Mouse (Mus musculus) MEL (cell line): Measurements from ENCODE around the gene Sult6b1. TPM values are rescaled to one million over a fixed set of nuclear protein-coding genes. Genes with fewer than 3 reads are reported as not detected.
A peak's percentile ranks its signal among the peaks of the same experiment; 100 is the strongest.

Source experiments
- DNase-seq: peaks from one replicate; pipeline ENCODE4 v3.0.0; 2011; ENCODE audit warnings: low read depth, low spot score
- H3K27ac ChIP-seq: 2 replicates; pipeline ENCODE4 v1.5.1; 2012; ENCODE audit warnings: low read depth, mild to moderate bottlenecking, control low read depth, low read length, moderate library complexity; ENCODE audit not compliant: control insufficient read depth
- H3K27me3 ChIP-seq, 2 experiments: fragments of 150-350 bp in 1 of 2; sonication (generic) in 1 of 2; 2 replicates each; pipeline ENCODE4 v1.6.1; 2012; ENCODE audit warnings: low read length in 2 of 2, mild to moderate bottlenecking in 2 of 2, improper control_type of control experiment in 1 of 2, moderate library complexity in 1 of 2; ENCODE audit not compliant: insufficient read depth in 2 of 2, control insufficient read depth in 1 of 2
- H3K36me3 ChIP-seq, 2 experiments: 2 replicates each; pipeline ENCODE4 v1.6.1; 2012 to 2014; ENCODE audit warnings: low read length in 2 of 2, improper control_type of control experiment in 1 of 2, inconsistent platforms in 1 of 2, mild to moderate bottlenecking in 1 of 2; ENCODE audit not compliant: insufficient read depth in 2 of 2, control insufficient read depth in 1 of 2
- H3K4me1 ChIP-seq, 2 experiments: fragments of 150-350 bp in 1 of 2; sonication (generic) in 1 of 2; 2 replicates each; pipeline ENCODE4 v1.6.1; 2012; ENCODE audit warnings: low read length in 2 of 2, improper control_type of control experiment in 1 of 2, mild to moderate bottlenecking in 1 of 2; ENCODE audit not compliant: insufficient read depth in 2 of 2, control insufficient read depth in 1 of 2
- H3K4me3 ChIP-seq, 2 experiments: fragments of 150-350 bp in 1 of 2; sonication (generic) in 1 of 2; 2 replicates each; pipeline ENCODE4 v1.5.1; 2012; ENCODE audit warnings: low read depth in 2 of 2, low read length in 2 of 2, mild to moderate bottlenecking in 2 of 2, moderate library complexity in 2 of 2, control low read depth in 1 of 2, improper control_type of control experiment in 1 of 2; ENCODE audit not compliant: control insufficient read depth in 1 of 2, insufficient read depth in 1 of 2
- H3K79me2 ChIP-seq: 2 replicates; pipeline ENCODE4 v1.6.1; 2012; ENCODE audit warnings: mild to moderate bottlenecking, low read length, moderate library complexity; ENCODE audit not compliant: control insufficient read depth, poor library complexity, insufficient read depth
- H3K9ac ChIP-seq: 2 replicates; pipeline ENCODE4 v1.6.1; 2012; ENCODE audit warnings: low read depth, mild to moderate bottlenecking, control low read depth, low read length, moderate library complexity; ENCODE audit not compliant: control insufficient read depth, poor library complexity, severe bottlenecking
- H3K9me3 ChIP-seq: fragments of 150-350 bp; sonication (generic); replicated peaks from 2 replicates; pipeline ENCODE4 v1.6.1; 2012; ENCODE audit warnings: mild to moderate bottlenecking, low read length, improper control_type of control experiment, moderate library complexity; ENCODE audit not compliant: insufficient read depth
- BHLHE40 ChIP-seq: IDR thresholded peaks from 2 replicates; pipeline ENCODE4 v1.6.1; 2012; ENCODE audit warnings: low read depth, mild to moderate bottlenecking, inconsistent platforms, low read length, improper control_type of control experiment, borderline replicate concordance
- CHD1 ChIP-seq: IDR thresholded peaks from 2 replicates; pipeline ENCODE4 v1.6.1; 2012; ENCODE audit warnings: low read depth, mild to moderate bottlenecking, inconsistent platforms, low read length, improper control_type of control experiment
- CHD2 ChIP-seq: IDR thresholded peaks from 2 replicates; pipeline ENCODE4 v1.6.1; 2011; ENCODE audit warnings: low read length, improper control_type of control experiment
- CTCF ChIP-seq, 3 experiments: IDR thresholded peaks in 2 of 3; conservative IDR thresholded peaks in 1 of 3; 2 replicates each; pipeline ENCODE4 v1.5.1; 2011 to 2012; ENCODE audit warnings: low read length in 3 of 3, low read depth in 2 of 3, mild to moderate bottlenecking in 2 of 3, improper control_type of control experiment in 1 of 3, inconsistent platforms in 1 of 3, mixed read lengths in 1 of 3, moderate library complexity in 1 of 3; ENCODE audit not compliant: control insufficient read depth in 1 of 3, insufficient read depth in 1 of 3, poor library complexity in 1 of 3, severe bottlenecking in 1 of 3
- E2F4 ChIP-seq: IDR thresholded peaks from 2 replicates; pipeline ENCODE4 v1.6.1; 2011; ENCODE audit warnings: low read depth, low read length, improper control_type of control experiment, borderline replicate concordance
- EP300 ChIP-seq, 2 experiments: IDR thresholded peaks; 2 replicates each; pipeline ENCODE4 v1.6.1; 2011; ENCODE audit warnings: improper control_type of control experiment in 2 of 2, low read length in 2 of 2, low read depth in 1 of 2, mild to moderate bottlenecking in 1 of 2
- ETS1 ChIP-seq: IDR thresholded peaks from 2 replicates; pipeline ENCODE4 v1.6.1; 2012; ENCODE audit warnings: low read depth, mild to moderate bottlenecking, inconsistent platforms, low read length, improper control_type of control experiment, moderate library complexity
- GABPA ChIP-seq: IDR thresholded peaks from 2 replicates; pipeline ENCODE4 v1.6.1; 2012; ENCODE audit warnings: low read depth, mild to moderate bottlenecking, inconsistent platforms, low read length, improper control_type of control experiment, moderate library complexity
- GATA1 ChIP-seq: IDR thresholded peaks from 2 replicates; pipeline ENCODE4 v1.6.1; 2011; ENCODE audit warnings: low read depth, low read length, improper control_type of control experiment
- HCFC1 ChIP-seq: IDR thresholded peaks from 2 replicates; pipeline ENCODE4 v1.6.1; 2012; ENCODE audit warnings: low read depth, mild to moderate bottlenecking, inconsistent platforms, low read length, improper control_type of control experiment, moderate library complexity
- KAT2A ChIP-seq: conservative IDR thresholded peaks from 2 replicates; pipeline ENCODE4 v1.6.1; 2012; ENCODE audit warnings: low read depth, low read length, improper control_type of control experiment, inconsistent platforms
- MAX ChIP-seq: IDR thresholded peaks from 2 replicates; pipeline ENCODE4 v1.6.1; 2011; ENCODE audit warnings: low read length, improper control_type of control experiment
- MAZ ChIP-seq: IDR thresholded peaks from 2 replicates; pipeline ENCODE4 v1.6.1; 2012; ENCODE audit warnings: low read depth, mild to moderate bottlenecking, inconsistent platforms, low read length, improper control_type of control experiment
- MXI1 ChIP-seq: IDR thresholded peaks from 2 replicates; pipeline ENCODE4 v1.6.1; 2011; ENCODE audit warnings: mild to moderate bottlenecking, low read depth, low read length, improper control_type of control experiment
- MYC ChIP-seq: IDR thresholded peaks from 2 replicates; pipeline ENCODE4 v1.6.1; 2011; ENCODE audit warnings: low read depth, mild to moderate bottlenecking, low read length, improper control_type of control experiment, moderate library complexity
- NELFE ChIP-seq: IDR thresholded peaks from 2 replicates; pipeline ENCODE4 v1.6.1; 2011; ENCODE audit warnings: low read depth, low read length, improper control_type of control experiment
- NRF1 ChIP-seq: IDR thresholded peaks from 2 replicates; pipeline ENCODE4 v1.6.1; 2014; ENCODE audit warnings: low read depth, mild to moderate bottlenecking, inconsistent platforms, low read length, improper control_type of control experiment, moderate library complexity; ENCODE audit not compliant: poor library complexity, insufficient read depth, severe bottlenecking
- POLR2A ChIP-seq, 2 experiments: IDR thresholded peaks; 2 replicates each; pipeline ENCODE4 v1.6.1; 2011 to 2012; ENCODE audit warnings: low read length in 2 of 2, mild to moderate bottlenecking in 2 of 2, control low read depth in 1 of 2, improper control_type of control experiment in 1 of 2, low read depth in 1 of 2, moderate library complexity in 1 of 2; ENCODE audit not compliant: control insufficient read depth in 1 of 2, insufficient read depth in 1 of 2, poor library complexity in 1 of 2
- POLR2AphosphoS2 ChIP-seq: IDR thresholded peaks from 2 replicates; pipeline ENCODE4 v1.6.1; 2011; ENCODE audit warnings: low read length, improper control_type of control experiment
- RAD21 ChIP-seq: IDR thresholded peaks from 2 replicates; pipeline ENCODE4 v1.6.1; 2011; ENCODE audit warnings: mild to moderate bottlenecking, low read depth, low read length, improper control_type of control experiment
- TBP ChIP-seq: IDR thresholded peaks from 2 replicates; pipeline ENCODE4 v1.8.0; 2011; ENCODE audit warnings: low read depth, low read length, improper control_type of control experiment
- TCF12 ChIP-seq: IDR thresholded peaks from 2 replicates; pipeline ENCODE4 v1.6.1; 2014; ENCODE audit warnings: low read depth, mild to moderate bottlenecking, inconsistent platforms, low read length, improper control_type of control experiment, moderate library complexity
- UBTF ChIP-seq: IDR thresholded peaks from 2 replicates; pipeline ENCODE4 v1.6.1; 2012; ENCODE audit warnings: low read depth, mild to moderate bottlenecking, inconsistent platforms, low read length, improper control_type of control experiment, moderate library complexity, borderline replicate concordance; ENCODE audit not compliant: insufficient read depth
- USF1 ChIP-seq: IDR thresholded peaks from 2 replicates; pipeline ENCODE4 v1.6.1; 2014; ENCODE audit warnings: low read depth, mild to moderate bottlenecking, inconsistent platforms, low read length, improper control_type of control experiment, moderate library complexity
- USF2 ChIP-seq, 2 experiments: IDR thresholded peaks; 2 replicates each; pipeline ENCODE4 v1.6.1; 2011 to 2012; ENCODE audit warnings: improper control_type of control experiment in 2 of 2, low read length in 2 of 2, borderline replicate concordance in 1 of 2, inconsistent platforms in 1 of 2, low read depth in 1 of 2, mild to moderate bottlenecking in 1 of 2; ENCODE audit not compliant: insufficient read depth in 1 of 2
- ZC3H11A ChIP-seq: IDR thresholded peaks from 2 replicates; pipeline ENCODE4 v1.6.1; 2012; ENCODE audit warnings: low read depth, mild to moderate bottlenecking, inconsistent platforms, low read length, improper control_type of control experiment
- ZKSCAN1 ChIP-seq: IDR thresholded peaks from 2 replicates; pipeline ENCODE4 v1.6.1; 2012; ENCODE audit warnings: low read depth, mild to moderate bottlenecking, inconsistent platforms, low read length, improper control_type of control experiment, moderate library complexity
- ZMIZ1 ChIP-seq: IDR thresholded peaks from 2 replicates; pipeline ENCODE4 v1.6.1; 2012; ENCODE audit warnings: low read depth, mild to moderate bottlenecking, inconsistent platforms, low read length, improper control_type of control experiment, moderate library complexity
- ZNF384 ChIP-seq: IDR thresholded peaks from 2 replicates; pipeline ENCODE4 v1.6.1; 2012; ENCODE audit warnings: low read depth, mild to moderate bottlenecking, inconsistent platforms, low read length, improper control_type of control experiment
- polyA plus RNA-seq, 2 experiments: library from polyadenylated mRNA; stranded (reverse) in 1 of 2; unstranded in 1 of 2; fragments of >175 nt in 1 of 2; fragments of >200 nt in 1 of 2; gene quantifications; 2 replicates each; pipeline versions ENCODE4 v1.2.1 to v1.2.4; 2012; ENCODE audit warnings: low replicate concordance in 2 of 2, low read depth in 1 of 2; ENCODE audit not compliant: insufficient read length in 2 of 2, insufficient read depth in 1 of 2, missing spikeins in 1 of 2
- total RNA-seq: library from RNA; depleted of rRNA; stranded (reverse); fragments of 300-350 nt; gene quantifications from 2 replicates; pipeline ENCODE4 v1.2.3, GENCODE M21; 2012

Gene Sult6b1
- total and polyA plus RNA-seq, 3 experiments, result 0.29 TPM; not detected in 2

DNA sequence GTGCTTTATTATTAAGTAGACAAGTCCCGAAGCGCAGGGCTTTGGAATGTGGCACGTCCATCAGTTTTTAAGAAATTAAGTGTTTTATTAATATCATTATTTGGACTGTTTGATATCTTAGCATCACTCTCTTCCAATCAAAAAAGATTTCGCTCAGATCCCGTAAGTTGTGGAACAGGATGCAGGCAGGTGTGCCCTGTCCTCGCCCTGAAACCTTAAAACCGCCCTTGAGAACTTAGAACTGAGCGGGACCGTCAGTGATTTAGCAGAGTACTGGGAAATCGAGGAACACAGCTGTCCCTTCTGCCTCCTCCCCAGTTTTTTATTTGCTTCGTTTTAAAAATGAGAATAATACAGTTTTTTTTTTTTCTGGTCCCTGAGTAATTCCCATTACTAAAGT is 10.1 kb upstream of the Sult6b1 start:
- H3K36me3 ChIP-seq, result peaks cover 7 to 8% of the 10 kb centered on the region in 2 experiments
- peak overlapping the region; percentile 53 for H3K27ac ChIP-seq
- peak overlapping the region; percentile 76 for H3K9ac ChIP-seq
- no peaks in the 10 kb centered on the region for H3K9me3 ChIP-seq
- H3K27me3 ChIP-seq, result no peaks in the 10 kb centered on the region
- peak overlapping the region; percentile 65 for H3K4me3 ChIP-seq
- no peaks in the 10 kb centered on the region; the same call in 1 of the 2 replicates for H3K79me2 ChIP-seq
- no peak for TF ChIP-seq ZMIZ1
- no peak for TF ChIP-seq CHD2
- TF ChIP-seq GATA1, result no peak
- no peak for TF ChIP-seq USF2 (IDR thresholded peaks at IDR 0.05; ENCODE audit: borderline replicate concordance in 1 of 2, insufficient read depth in 1 of 2, low read depth in 1 of 2, low read length in 2 of 2)
- TF ChIP-seq ZC3H11A, result no peak; the same call in 1 of the 2 replicates
- no peak for TF ChIP-seq HCFC1
- no peak for TF ChIP-seq NELFE
- TF ChIP-seq TBP, result no peak
- TF ChIP-seq CHD1, result no peak
- no peak for TF ChIP-seq MYC
- no peak for TF ChIP-seq MAZ
- TF ChIP-seq CTCF (IDR thresholded peaks at IDR 0.05 in 2 of 3, conservative IDR thresholded peaks at IDR 0.05 in 1 of 3; ENCODE audit: control insufficient read depth in 1 of 3, insufficient read depth in 1 of 3, low read depth in 2 of 3, low read length in 3 of 3, poor library complexity in 1 of 3, severe bottlenecking in 1 of 3), result no peak
- TF ChIP-seq MAX, result no peak
- no peak for TF ChIP-seq POLR2A (IDR thresholded peaks at IDR 0.05; ENCODE audit: control insufficient read depth in 1 of 2, insufficient read depth in 1 of 2, low read depth in 1 of 2, low read length in 2 of 2, poor library complexity in 1 of 2)
- TF ChIP-seq USF1, result no peak
- no peak for TF ChIP-seq MXI1
- TF ChIP-seq ETS1, result no peak
- TF ChIP-seq, all 39 proteins: peak for 0
- peaks cover 0 to 14% of the 10 kb centered on the region in 2 experiments; a peak in 3 of 4 replicates for H3K4me1 ChIP-seq
- DNase-seq, result no peak

DNA sequence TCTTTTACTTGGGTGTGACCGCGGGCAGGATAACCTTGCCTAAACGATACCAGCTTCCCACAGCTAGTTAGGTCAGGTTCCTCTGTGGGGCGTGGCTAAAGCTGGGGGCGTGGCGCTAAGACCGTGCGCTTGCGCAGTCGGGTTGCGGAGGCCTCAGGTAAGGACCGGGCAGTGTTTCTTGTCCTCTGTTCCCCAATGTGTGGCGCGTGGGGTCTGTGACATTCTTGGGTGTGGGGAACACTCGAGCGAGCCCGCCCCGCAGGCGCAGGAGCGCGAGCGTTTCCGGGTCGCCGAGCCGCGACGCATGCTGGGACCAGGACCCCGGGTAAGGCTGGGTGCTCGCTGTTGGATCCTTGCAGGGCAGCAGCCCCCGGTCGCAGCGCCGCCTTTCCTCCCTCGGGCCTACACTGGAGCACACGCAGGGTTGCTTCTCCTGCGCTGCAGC is 9.6 kb upstream of the Sult6b1 start, which contains the start of gene Cebpzos:
Gene Cebpzos (plus strand): TSS at position 132 of the 445 bp plus-strand sequence.
- peak within 1 kb of the TSS; percentile 76 for H3K9ac ChIP-seq
- peaks cover 0 to 14% of the 10 kb centered on the region in 2 experiments; a peak in 3 of 4 replicates for H3K4me1 ChIP-seq
- no peaks in the 10 kb centered on the region; the same call in 1 of the 2 replicates for H3K79me2 ChIP-seq
- H3K9me3 ChIP-seq, result no peaks in the 10 kb centered on the region
- DNase-seq, result peak; percentile 95
- H3K27ac ChIP-seq, result peak within 1 kb of the TSS; percentile 53
- H3K27me3 ChIP-seq, result no peaks in the 10 kb centered on the region
- H3K36me3 ChIP-seq, result peaks cover 4 to 12% of the 10 kb centered on the region in 2 experiments
- peak within 1 kb of the TSS; percentile 65 for H3K4me3 ChIP-seq
- TF ChIP-seq MAZ, result 0 out of 2 replicates have a peak, but pooled peaks have one; percentile 38
- TF ChIP-seq RAD21, result no peak
- peak; percentile 5 for TF ChIP-seq TCF12
- no peak for TF ChIP-seq ZNF384
- no peak for TF ChIP-seq CTCF (IDR thresholded peaks at IDR 0.05 in 2 of 3, conservative IDR thresholded peaks at IDR 0.05 in 1 of 3; ENCODE audit: control insufficient read depth in 1 of 3, insufficient read depth in 1 of 3, low read depth in 2 of 3, low read length in 3 of 3, poor library complexity in 1 of 3, severe bottlenecking in 1 of 3)
- TF ChIP-seq NRF1, result peak; percentile 80
- TF ChIP-seq ZMIZ1, result no peak
- no peak for TF ChIP-seq GABPA
- TF ChIP-seq MAX, result peak; percentile 53; the same call in 1 of the 2 replicates
- TF ChIP-seq UBTF, result no peak
- TF ChIP-seq CHD1, result no peak
- no peak for TF ChIP-seq EP300 (IDR thresholded peaks at IDR 0.05; ENCODE audit: low read depth in 1 of 2, low read length in 2 of 2)
- TF ChIP-seq KAT2A, result peak; percentile 68; the same call in 1 of the 2 replicates
- TF ChIP-seq MXI1, result peak; percentile 82
- TF ChIP-seq ETS1, result no peak
- peak; percentile 42; the same call in 1 of the 2 replicates for TF ChIP-seq TBP
- TF ChIP-seq BHLHE40, result no peak
- no peak for TF ChIP-seq E2F4
- no peak for TF ChIP-seq USF1
- TF ChIP-seq ZKSCAN1, result no peak
- no peak; the same call in 1 of the 2 replicates for TF ChIP-seq POLR2AphosphoS2
- no peak for TF ChIP-seq ZC3H11A
